Mouse (Mus musculus) mature B cell (primary cell): ENCODE measurements around the gene Cfap43.

ENCODE experiments used
- in situ Hi-C: fragments of 300-500 bp; cut with MboI; formaldehyde crosslinking; loops from 2 replicates; pipeline ENCODE4 v1.14.3; 2019

Gene Cfap43

GRCm38 (mm10) chr19:47710376-47710775 lies 208.7 kb downstream of the Cfap43 start:
- in situ Hi-C loops, result no loop called here

DNA sequence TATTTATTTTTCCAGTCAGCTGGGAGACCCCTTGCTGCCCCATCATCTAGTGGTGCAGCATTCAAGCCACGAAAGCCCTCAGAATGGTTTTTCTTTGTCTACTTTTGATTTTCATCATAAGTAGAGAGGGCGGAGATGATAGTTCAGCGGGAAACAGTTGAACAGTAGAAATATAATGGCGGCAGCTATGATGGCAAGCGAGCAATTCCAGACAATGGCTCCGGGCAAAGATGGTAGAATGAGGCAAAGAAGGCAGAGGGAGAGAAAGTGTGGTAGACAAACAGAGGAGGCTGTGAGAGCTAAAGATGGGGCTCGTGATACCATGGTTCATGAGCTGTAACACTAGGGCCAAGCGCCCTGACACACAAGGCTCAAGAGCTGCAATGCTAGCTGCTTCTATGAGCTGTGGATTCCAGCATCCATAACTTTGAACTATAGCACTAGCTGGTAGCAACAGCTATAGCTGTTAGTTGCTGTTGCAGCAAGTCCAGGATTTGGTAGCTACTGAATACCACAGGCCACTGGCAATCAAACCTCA lies 213.2 kb downstream of the Cfap43 start:
- in situ Hi-C loops, result no loop called here

GRCm38 (mm10) chr19:47705080-47705771 lies 213.9 kb downstream of the Cfap43 start:
- in situ Hi-C loops, result no loop called here

GRCm38 (mm10) chr19:47700509-47700908 lies 218.6 kb downstream of the Cfap43 start:
- in situ Hi-C loops, result no loop called here

GRCm38 (mm10) chr19:47699743-47700142 lies 219.3 kb downstream of the Cfap43 start:
- in situ Hi-C loops, result no loop called here

DNA sequence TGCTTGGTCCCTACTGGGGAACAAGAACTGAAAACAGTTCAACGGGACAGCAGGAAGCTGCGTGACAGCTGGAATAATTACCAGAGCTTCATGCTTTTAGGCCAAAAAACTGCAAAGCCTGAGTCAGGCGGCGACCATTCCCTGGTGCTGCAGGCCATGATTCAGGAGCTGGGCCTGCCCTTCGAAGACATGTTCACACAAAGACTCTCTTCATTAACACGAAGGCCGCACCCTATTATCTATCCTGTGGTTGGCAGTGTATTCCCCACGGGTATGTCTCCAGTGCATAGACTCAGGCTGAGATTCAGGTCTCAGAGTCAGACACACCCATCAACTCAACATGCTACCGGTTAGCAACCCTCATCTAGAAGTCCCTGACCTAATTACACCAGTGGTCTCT lies 220.8 kb downstream of the Cfap43 start:
- in situ Hi-C loops, result no loop called here

- in situ Hi-C loops, result no loop called here
Observed at GRCm38 (mm10) chr19:47697067-47697466, 222.0 kb downstream of the Cfap43 start.

- in situ Hi-C loops, result no loop called here
Observed at GRCm38 (mm10) chr19:47696411-47696810, 222.7 kb downstream of the Cfap43 start.

- in situ Hi-C loops, result no loop called here
Observed at GRCm38 (mm10) chr19:47695725-47696124, 223.4 kb downstream of the Cfap43 start.

- in situ Hi-C loops, result no loop called here
Observed at GRCm38 (mm10) chr19:47691994-47692393, 227.1 kb downstream of the Cfap43 start, which contains the start of gene Col17a1. TSS of gene Col17a1 (minus strand) at chr19:47692094.

GRCm38 (mm10) chr19:47689592-47689991 lies 229.5 kb downstream of the Cfap43 start:
- in situ Hi-C loops, result no loop called here
